Mouse (Mus musculus): ENCODE results near the gene Ints2.
"Not testable (repeated sequence)": the region's sequence is repeated elsewhere in the genome, so short reads cannot be mapped to it uniquely, and the experiment has no call there.

The Ints2 gene

DNA sequence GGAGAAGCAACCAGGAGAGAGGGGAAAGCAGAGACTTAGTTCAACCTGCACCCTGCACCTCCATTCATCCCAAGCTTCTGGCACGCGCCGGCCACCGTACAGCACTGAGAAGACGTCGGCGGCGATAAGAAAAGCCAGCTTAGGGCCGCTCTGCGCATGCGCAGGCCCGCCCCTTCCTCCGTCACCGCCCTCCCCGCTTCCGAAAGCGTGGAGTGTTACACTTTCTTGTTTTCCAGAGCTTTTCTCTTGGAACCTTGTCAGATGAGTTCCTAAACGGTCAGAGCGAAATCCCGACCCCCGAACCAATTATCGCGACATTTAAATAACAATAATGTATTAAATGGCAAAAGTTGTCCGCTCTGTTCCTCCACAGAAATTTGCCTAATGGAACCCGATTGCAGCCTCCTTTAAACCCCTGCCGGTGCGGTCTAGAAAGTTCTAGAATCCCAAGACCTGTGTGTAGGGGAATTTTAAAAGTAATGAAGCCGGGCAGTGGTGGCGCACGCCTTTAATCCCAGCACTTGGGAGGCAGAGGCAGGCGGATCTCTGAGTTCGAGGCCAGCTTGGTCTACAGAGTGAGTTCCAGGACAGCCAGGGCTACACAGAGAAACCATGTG is at the start of gene Ints2:
TSS of gene Ints2 (minus strand) at position 116 of the 617 bp plus-strand sequence.
- DNase-seq, result peak; percentile 96

DNA sequence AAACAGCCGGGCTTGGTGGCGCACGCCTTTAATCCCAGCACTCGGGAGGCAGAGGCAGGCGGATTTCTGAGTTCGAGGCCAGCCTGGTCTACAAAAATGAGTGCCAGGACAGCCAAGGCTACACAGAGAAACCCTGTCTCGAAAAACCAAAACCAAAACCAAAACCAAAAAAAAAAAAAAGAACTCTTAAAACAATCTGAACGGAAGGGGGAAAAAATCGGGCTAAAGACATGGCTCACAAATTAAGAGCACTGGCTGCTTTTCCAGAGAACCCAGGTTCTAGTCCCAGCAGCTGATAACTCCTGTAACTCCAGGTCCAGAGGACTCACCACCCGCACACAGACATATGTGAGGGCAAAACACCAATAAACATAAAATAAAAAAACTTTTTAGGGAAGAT is 34.8 kb upstream of the Ints2 start:
- DNase-seq, result not testable (repeated sequence)

DNA sequence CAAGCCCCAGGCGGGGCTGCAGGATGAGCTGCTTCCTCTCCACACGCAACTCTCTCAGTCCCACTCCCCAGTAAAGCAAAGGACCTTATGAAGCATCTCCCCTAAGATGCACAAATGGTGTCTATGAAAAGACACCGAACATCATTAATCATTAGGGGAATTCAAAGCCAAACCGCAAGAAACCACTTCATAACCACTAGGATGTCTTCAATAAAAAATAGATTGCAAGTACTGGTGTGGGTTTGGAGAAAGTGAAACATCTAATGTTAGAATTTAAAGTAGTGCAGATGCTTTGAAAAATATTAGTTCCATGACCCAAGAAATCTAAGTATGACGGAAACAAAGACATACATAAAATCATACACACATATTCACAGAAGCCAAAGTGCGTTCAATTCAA is 34.3 kb upstream of the Ints2 start:
- DNase-seq, result no peak

DNA sequence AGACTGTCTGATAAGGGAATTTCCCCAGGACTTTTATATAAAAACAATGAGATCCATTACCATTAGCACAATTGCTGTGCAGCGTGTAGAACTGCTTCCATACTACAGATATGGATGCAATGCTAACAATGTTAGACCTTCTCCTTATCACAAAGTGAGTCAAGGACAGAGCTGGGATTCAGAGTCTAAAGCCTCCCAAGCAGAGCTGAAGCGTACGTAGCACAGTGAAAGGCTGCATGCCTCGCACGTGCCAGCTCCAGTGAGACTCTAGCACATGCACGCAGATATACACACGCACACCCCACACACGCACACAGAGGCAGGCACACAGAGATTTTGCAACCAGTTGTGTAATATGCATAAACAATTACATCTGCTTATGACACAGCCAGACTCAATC is 28.4 kb upstream of the Ints2 start:
- DNase-seq, result no peak

DNA sequence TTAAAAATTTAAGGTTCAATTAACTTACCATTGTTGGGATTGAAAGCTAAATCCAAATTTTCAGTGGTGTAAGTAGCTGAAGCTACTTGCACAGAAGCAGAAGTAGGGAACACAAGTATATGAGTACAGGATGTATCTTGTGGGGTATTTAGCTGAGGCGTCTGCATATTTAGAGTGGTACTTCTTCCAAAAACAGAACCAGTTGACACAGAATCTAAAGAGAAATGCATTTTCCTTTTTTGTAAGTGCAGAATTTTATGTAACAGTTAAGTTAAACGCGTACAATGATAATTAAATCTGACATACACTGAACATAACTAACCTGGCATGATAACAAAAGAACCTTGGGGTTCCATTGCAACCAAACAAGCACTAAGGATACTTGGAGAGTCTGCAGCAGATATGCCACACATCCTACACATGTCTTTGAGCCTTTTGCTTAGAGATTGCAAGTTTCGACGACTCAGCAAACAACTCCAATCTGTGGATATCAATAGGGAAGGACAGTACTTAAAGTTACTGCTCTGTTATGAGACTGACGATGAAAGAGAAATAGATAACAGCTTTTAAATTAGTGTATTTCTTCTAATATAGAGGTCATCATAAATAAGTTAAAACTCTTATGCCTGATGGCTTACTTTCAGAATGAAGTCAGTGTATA is 21.2 kb upstream of the Ints2 start:
- no peak for DNase-seq

DNA sequence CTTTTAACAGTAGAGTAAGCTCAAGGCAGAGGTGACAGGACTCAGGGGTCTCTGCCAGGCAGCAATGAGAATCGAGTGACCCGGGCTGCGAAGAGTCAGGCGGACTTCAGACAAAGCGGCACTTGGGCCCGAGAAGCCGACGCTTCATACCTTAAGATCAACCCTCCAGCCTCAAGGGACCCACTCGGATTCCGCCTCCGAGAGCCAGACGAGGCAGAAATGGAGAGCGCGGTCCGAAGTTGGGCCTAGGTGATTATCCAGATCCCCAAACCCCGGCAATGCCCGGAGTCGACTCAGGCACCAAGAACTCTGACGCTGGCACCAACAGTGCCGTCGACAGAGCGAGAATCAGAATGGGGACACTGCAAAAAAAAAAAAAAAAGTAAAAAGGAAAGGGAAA is 321 bp downstream of the Ints2 start:
- DNase-seq, result no peak

DNA sequence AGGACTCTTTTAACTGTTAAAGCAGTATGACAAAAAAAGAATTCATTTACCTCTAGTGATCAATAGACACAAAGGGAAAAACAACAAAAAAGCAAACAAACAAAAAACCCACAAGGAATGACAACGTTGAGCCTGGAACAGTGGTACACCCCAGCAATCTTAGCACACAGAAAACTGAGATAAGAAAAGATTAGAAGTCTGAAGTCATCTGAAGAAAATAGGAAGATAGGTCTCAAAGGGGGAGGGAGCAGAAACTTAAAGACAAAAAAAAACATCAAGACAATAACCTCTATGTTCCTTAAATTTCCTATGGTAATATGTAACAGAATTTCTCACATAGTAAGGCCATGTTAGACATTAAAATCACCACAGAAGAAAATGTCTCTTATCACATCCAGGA is 4.0 kb downstream of the Ints2 start:
- no peak for DNase-seq

DNA sequence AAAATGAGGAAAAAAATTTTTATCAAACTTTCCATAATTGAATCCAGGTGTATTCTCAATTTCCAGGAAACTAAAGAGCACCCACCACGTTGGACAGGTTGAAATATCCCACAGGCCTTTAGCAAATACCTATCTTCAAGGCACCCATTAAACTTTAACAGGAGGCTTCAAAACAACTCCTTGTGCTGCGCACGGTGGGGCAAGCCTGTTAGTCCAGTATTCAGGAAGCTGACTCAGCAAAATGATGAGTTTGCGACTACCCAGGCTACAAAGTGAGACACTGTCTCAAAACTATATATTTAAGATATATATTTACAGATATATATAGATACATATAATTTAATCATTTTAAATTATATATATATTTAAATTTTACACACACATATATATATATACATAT is 24.9 kb downstream of the Ints2 start:
- no peak for DNase-seq

DNA sequence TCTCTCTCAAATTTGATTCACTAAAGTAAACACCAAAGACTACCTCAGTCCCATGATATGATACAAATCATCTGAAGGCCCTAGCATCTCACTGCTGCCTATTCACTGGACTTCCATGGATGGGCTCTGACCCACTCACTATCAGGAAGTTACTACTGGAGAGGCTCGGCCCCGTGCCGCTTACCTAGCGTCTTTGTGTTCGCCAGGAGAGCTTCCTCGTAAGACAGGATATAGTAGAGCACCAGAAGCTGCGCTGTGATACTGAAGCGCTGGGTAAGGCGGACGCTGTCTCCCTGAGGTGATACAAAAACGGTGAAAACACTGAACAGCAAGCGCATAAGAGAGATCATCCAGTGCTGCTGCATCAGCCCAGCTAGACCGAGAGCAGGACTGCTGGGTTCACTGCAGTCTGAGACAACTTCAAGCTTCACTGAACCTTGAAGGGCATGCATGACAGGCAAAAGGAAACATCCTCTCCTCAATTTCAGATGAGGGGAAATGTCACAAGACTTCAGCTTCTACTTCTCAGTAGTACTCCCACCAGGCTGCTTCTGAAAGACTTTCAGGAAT is 25.5 kb downstream of the Ints2 start:
- no peak for DNase-seq

DNA sequence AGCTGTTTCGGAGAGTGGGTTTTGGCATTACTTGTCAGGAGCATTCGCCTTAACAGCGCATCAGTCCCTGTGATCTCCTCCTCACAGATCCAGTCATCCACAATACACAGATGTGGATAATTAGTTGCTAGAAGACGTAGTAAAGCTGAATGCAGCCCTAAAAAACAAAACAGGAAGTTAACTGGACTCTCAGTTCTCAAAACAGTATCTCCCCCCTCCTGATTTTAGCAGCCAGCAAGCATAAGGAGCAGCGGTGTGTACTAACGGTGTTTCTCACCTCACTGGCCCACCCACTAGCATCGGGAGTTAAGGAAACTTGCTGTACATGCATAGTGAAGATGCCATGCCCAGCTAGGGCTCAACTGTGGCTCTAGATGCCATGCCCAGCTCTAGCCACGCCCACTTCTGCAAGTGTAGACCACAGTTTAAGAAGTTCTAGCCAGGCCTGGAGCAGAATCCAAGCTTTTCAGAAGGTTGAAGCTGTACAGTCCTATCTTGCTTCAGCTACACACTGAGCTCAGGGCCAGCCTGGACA is 30.7 kb downstream of the Ints2 start:
- DNase-seq, result no peak

DNA sequence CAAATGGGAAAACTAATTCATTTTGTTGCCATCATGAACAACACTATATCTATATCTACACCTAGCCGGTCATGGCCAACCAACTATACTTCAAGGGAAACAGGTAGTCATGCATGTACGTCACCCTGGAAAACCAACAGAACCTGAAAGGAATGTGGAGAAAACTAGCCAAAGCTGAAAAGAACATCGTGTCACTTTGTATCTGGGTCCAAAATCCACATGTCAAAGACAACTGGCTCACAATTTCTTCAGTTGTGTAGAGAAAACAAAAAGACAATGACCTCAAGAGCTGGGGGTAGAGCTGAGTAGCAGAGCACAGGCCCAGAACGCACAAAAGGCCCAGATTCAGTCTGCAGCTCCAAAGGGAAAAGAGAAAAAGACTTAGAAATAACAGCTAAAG is 31.6 kb downstream of the Ints2 start:
- no peak for DNase-seq

DNA sequence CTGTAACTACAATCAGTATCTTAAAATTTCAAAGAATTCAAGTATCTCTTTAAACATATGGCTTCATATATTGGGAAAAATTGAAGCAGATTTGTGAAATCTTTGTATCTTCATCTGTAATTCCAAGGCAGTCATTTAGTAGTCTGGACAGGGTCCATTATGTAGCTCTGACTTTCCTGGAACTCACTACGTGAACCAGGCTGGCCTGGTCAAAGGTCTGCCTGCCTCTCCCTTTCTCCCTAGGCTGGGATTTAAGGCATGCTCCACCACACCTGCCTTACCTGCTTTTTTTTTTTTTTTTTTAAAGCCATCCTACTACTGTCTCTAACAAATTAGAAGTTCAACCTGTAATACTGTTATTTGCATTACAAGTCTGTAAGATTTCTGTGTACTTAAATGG is 45.6 kb downstream of the Ints2 start:
- no peak for DNase-seq

DNA sequence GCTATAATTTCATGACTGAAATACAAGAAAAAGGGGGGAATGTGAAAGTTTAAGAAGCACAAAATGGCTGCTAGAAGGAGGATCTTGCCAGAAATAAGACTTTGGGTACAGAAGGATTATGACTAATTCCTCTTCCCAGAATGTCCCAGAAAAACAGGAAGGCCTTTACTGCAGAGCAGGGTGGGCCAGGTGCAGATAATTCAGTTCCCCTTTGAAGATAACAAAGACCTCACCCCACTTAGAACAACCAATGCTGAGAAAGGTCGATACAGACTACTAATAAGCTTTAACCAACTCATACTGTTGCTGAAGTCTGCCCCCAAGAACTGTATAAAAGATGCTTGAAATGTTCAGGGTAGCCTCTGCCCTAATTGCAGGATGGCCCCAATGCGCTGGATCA is 48.3 kb downstream of the Ints2 start:
- DNase-seq, result no peak

DNA sequence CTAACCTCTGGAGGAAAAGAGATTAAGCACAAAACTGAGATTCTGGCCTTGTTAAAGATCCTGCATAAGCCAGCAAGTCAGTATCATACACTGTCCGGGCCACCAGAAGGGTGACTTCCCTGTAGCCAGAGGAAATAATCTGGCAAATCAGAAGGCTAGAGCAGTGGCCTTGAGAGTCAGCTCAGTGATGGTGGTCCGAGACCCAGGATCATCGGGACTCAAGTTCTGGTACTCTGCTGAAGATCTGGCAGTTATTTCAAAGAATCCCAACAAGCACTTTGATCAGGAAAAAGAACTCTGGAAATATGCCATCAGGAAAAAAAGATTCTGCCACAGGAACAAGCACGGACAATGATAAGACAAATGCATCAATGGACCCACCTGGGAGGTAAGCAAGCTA is 51.5 kb downstream of the Ints2 start:
- DNase-seq, result no peak

DNA sequence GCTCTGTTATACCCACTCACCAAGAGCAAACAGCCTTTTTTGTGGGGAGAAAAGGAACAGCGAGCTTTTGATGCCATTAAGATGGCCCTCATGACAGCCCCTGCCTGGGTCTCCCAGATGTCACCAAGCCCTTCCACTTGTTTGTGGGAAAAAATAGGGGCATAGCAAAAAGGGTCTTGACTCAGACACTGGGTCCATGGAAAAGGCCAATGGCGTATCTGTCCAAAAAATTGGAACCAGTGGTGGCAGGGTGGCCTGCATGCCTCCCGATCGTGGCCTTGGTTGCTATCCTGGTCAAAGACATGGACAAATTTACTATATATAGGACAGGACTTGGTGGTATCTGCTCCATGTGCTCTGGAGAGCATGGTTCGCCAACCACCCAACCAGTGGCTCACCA is 52.3 kb downstream of the Ints2 start:
- DNase-seq, result no peak

DNA sequence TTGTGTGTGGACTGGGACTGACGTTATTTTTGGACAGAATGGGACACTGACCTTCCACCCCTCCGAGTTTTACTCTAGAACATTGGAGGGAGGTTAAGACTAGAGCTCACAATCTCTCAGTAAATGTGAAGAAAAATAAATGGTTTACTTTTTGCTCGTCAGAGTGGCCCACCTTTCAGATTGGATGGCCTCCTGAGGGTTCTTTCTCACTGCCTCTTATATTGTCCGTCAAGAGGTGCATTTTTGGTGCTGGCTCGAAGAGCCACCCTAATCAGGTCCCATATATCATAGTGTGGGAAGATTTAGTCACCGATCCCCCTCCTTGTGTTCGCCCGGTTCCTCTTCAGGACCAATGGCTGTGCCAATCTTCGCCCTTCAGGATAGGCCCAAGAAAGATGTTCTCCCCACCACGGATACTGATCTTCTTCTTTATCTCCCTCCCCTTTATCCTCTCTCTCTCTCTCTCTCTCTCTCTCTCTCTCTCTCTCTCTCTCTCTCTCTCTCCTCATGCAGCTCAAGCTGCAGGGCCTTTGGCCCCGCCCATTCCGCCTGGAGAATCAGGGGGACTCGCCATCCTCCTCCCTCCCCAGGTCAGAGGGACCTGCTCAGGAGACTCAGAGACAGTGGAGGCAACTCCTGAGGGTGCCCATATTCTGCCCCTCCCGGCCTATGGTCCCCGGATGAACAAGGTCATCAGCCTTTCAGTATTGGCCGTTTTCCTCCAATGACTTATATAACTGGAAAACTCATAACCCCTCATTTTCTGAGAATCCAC is 55.3 kb downstream of the Ints2 start:
- DNase-seq, result peak; percentile 69

DNA sequence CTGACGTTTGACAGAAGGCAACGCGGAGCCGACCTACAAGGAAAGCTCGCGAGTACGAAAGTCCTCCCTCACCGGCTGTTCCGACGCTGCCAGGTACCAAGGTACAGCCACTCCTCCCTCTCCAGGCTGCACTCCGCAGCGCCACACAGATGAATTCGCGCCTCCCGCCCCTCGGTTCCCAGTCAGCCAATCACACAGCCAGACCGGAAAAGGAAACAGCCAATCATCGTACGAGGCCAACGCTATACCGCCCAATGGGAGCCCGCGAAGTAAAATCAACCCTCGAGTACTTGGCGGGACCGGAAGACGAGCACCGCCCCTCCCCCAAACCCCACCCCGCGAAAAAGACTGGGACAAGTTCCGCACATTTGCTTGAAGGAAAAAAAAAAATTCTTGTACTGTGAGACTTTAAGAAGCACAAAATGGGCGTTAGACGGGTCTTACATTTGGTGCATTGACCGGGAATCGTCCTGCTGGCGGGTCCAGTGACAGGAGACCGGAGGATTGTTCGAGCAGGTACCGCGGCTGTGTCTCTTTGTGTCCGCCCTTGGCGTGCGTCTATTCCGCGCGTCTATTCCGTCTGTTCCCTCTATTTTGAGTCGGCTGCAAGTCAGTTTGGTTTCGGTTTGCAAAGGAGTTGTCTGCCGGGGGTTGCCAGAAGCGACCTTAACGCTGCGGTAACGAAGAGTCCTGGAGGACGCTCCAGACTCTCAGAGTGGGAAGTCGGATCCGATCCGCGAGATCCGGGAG is 56.2 kb downstream of the Ints2 start, which contains the start of gene Brip1:
TSS of gene Brip1 (minus strand) at position 157 of the 750 bp plus-strand sequence.
- DNase-seq, result peak; percentile 95

DNA sequence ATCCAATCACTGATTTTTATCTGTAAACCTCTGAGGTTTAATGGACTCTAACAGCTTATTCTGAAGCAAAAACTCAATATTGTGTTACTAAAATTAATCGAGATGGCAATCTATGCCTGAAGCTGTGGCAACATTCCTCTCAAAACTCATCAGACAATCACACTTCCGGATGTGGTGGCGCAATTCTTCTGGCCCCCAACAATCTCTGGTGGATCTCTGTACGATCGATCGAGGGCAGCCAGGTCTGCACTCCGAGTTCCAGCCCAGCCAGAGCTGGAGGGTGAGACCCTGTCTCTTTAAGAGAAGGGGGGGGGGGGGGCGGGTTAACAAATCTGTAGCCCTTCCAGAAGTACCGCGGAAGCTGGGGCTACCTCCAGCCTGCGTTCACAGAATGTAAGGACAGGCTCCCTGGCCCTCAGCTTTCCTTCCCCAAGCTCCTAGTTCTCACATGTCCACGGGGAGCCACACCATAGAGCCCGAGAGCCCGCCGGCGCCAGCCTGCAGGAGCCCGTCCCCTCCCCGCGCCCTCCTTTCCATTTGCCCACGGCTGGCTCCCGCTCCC is 56.8 kb downstream of the Ints2 start:
- DNase-seq, result peak; percentile 58

DNA sequence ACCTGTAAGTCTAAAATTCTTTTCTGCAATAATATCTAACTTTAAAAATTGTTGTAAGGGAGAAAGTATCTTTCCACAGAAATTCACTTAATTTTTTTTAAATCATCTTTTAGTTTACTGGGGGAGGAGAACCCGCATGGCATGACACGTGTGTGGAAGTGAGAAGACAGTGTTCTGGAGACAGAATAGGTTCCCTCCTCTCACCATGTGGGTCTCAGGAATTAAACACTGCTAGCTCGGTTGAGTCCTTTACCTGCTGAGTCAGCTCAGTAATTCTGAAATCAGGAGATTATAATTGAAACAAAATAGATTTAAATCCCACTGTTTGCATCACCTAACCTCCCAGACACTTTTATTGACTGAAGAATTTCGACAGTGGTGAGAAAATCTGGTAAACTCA is 57.6 kb downstream of the Ints2 start:
- DNase-seq, result no peak

DNA sequence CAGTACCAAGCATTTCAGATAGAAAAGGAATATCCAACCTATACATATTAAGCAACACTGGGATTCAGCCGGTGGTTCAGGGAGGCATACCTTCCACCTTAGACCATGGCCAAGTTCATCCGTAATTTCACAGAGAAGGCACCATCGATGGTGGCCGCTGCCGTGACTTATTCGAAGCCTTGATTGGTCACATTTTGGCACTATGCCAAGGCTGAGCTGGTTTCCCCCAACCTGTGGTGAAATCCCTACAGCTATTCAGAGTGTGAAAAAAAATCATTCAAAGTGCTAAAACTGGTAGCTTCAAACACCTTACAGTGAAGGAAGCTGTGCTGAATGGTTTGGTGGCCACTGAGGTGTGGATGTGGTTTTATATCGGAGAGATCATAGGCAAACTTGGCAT is 72.2 kb downstream of the Ints2 start:
- not testable (repeated sequence) for DNase-seq

DNA sequence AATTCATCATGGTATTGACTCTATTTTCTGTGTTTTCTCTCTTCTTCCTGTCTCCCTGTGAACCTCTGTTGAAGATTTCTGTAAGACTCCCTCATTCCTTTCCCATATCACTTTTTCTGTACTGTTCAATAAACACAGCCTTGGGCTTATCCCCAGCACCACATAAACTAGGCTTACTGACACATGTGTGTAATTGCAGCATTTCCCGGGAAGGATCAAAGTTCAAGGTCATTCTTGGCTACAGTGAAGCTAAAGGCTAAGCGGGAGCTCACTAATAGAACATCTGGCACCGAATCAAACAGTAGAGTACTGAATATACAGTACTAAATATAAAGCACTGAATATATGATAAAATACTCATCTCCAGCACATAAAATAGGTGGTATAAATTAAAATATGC is 81.5 kb downstream of the Ints2 start:
- DNase-seq, result no peak

DNA sequence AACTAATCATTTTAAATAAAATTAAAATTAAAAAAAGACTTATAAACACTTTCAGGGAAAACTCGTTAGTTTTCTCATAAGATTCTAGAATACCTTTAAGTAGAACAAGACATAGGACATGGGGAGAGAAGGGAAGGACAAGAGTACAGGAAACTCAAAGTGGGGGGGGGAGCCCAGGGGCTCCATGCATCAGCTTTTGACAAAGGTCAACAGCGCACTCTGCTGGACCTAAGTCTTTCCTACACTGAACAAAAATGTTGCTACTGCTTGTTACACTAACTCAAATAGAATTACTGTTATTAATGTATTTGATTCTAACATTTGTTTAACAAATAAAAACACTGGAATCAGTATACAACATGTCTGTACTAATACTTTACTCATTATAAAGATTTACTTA is 83.2 kb downstream of the Ints2 start:
- peak; percentile 35 for DNase-seq
